Mouse (Mus musculus): ENCODE measurements around the gene Sept1. TPM values are rescaled to one million over a fixed set of nuclear protein-coding genes. Genes with fewer than 3 reads are reported as not detected.
A peak's percentile ranks its signal among the peaks of the same experiment; 100 is the strongest.

Gene Sept1
- total and polyA plus RNA-seq, 2 experiments: 1.5 to 4.0 TPM

GRCm38 (mm10) chr7:127243361-127243867, 10.5 kb upstream of the Sept1 start:
- no peak for DNase-seq (ENCODE audit: extremely low read depth, low read depth, low spot score)

GRCm38 (mm10) chr7:127234777-127235176, 1.8 kb upstream of the Sept1 start:
- peaks cover 6% of the 10 kb centered on the region; the same call in 1 of the 2 replicates for H3K36me3 ChIP-seq (ENCODE audit: control insufficient read depth, insufficient read depth, low read length)
- H3K4me1 ChIP-seq (ENCODE audit: control insufficient read depth, insufficient read depth, low read length): peaks cover 9% of the 10 kb centered on the region; the same call in 1 of the 2 replicates
- H3K4me3 ChIP-seq (ENCODE audit: insufficient read depth, low read depth, low read length): no peak overlapping the region
- 69% methylated on average over 2 of the region's 2 CpGs for WGBS
- no peak overlapping the region for H3K27ac ChIP-seq (replicated peaks; ENCODE audit: insufficient read depth, low read depth, low read length)
- TF ChIP-seq POLR2A (IDR thresholded peaks at IDR 0.05; ENCODE audit: extremely low read depth, insufficient read depth, low read length) (no peak), CTCF (IDR thresholded peaks at IDR 0.05; ENCODE audit: low read depth, low read length) (no peak)
- H3K27me3 ChIP-seq (ENCODE audit: control insufficient read depth, insufficient read depth, low read length): no peaks in the 10 kb centered on the region
- DNase-seq (ENCODE audit: extremely low read depth, low read depth, low spot score): peak; percentile 37
- H3K79me2 ChIP-seq (ENCODE audit: control insufficient read depth, insufficient read depth, low read length): peaks cover 4% of the 10 kb centered on the region; the same call in 1 of the 2 replicates
- H3K9ac ChIP-seq (ENCODE audit: low read depth, low read length): no peak overlapping the region

More at GRCm38 (mm10) chr7:127243361-127243867, 10.5 kb upstream of the Sept1 start:
- no peaks in the 10 kb centered on the region for H3K27me3 ChIP-seq (ENCODE audit: control insufficient read depth, insufficient read depth, low read length)
- H3K4me3 ChIP-seq (ENCODE audit: insufficient read depth, low read depth, low read length): no peak overlapping the region
- peak overlapping the region; percentile 96 for H3K9ac ChIP-seq (ENCODE audit: low read depth, low read length)
- H3K79me2 ChIP-seq (ENCODE audit: control insufficient read depth, insufficient read depth, low read length): peaks cover 7% of the 10 kb centered on the region; the same call in 1 of the 2 replicates
- H3K27ac ChIP-seq (replicated peaks; ENCODE audit: insufficient read depth, low read depth, low read length): peak overlapping the region; percentile 97
- TF ChIP-seq POLR2A (IDR thresholded peaks at IDR 0.05; ENCODE audit: extremely low read depth, insufficient read depth, low read length): no peak
- 45% methylated on average over 2 of the region's 2 CpGs for WGBS
- H3K36me3 ChIP-seq (ENCODE audit: control insufficient read depth, insufficient read depth, low read length): 0 out of 2 replicates have a peak, but pooled peaks cover 2% of the 10 kb centered on the region
- H3K4me1 ChIP-seq (ENCODE audit: control insufficient read depth, insufficient read depth, low read length): peaks cover 14% of the 10 kb centered on the region

- no peaks in the 10 kb centered on the region for H3K27me3 ChIP-seq (ENCODE audit: control insufficient read depth, insufficient read depth, low read length)
- H3K9ac ChIP-seq (ENCODE audit: low read depth, low read length): peak overlapping the region; percentile 27; the same call in 1 of the 2 replicates
- H3K4me1 ChIP-seq (ENCODE audit: control insufficient read depth, insufficient read depth, low read length): peaks cover 9% of the 10 kb centered on the region; the same call in 1 of the 2 replicates
- peaks cover 4% of the 10 kb centered on the region; the same call in 1 of the 2 replicates for H3K79me2 ChIP-seq (ENCODE audit: control insufficient read depth, insufficient read depth, low read length)
- DNase-seq (ENCODE audit: extremely low read depth, low read depth, low spot score): no peak
- 12% methylated on average over 9 of the region's 9 CpGs for WGBS
- 0 out of 2 replicates have a peak overlapping the region, but pooled peaks have one; percentile 88 for H3K4me3 ChIP-seq (ENCODE audit: insufficient read depth, low read depth, low read length)
- no peak overlapping the region for H3K27ac ChIP-seq (replicated peaks; ENCODE audit: insufficient read depth, low read depth, low read length)
- peaks cover 6% of the 10 kb centered on the region; the same call in 1 of the 2 replicates for H3K36me3 ChIP-seq (ENCODE audit: control insufficient read depth, insufficient read depth, low read length)
- TF ChIP-seq POLR2A (IDR thresholded peaks at IDR 0.05; ENCODE audit: extremely low read depth, insufficient read depth, low read length): no peak
- TF ChIP-seq CTCF (IDR thresholded peaks at IDR 0.05; ENCODE audit: low read depth, low read length): no peak
Measured at GRCm38 (mm10) chr7:127233765-127234164, 835 bp upstream of the Sept1 start.

GRCm38 (mm10) chr7:127233368-127233749, 429 bp upstream of the Sept1 start:
- Histone ChIP-seq H3K4me3 (ENCODE audit: insufficient read depth, low read depth, low read length) (peak overlapping the region; percentile 88), H3K36me3 (ENCODE audit: control insufficient read depth, insufficient read depth, low read length) (peaks cover 6% of the 10 kb centered on the region; the same call in 1 of the 2 replicates), H3K27me3 (ENCODE audit: control insufficient read depth, insufficient read depth, low read length) (no peaks in the 10 kb centered on the region), H3K4me1 (ENCODE audit: control insufficient read depth, insufficient read depth, low read length) (peaks cover 9% of the 10 kb centered on the region; the same call in 1 of the 2 replicates), H3K79me2 (ENCODE audit: control insufficient read depth, insufficient read depth, low read length) (peaks cover 4% of the 10 kb centered on the region; the same call in 1 of the 2 replicates), H3K9ac (ENCODE audit: low read depth, low read length) (peak overlapping the region; percentile 87), H3K27ac (replicated peaks; ENCODE audit: insufficient read depth, low read depth, low read length) (peak overlapping the region; percentile 92)
- under 1% methylated on average over 27 of the region's 27 CpGs for WGBS
- TF ChIP-seq CTCF (IDR thresholded peaks at IDR 0.05; ENCODE audit: low read depth, low read length) (no peak), POLR2A (IDR thresholded peaks at IDR 0.05; ENCODE audit: extremely low read depth, insufficient read depth, low read length) (no peak)
- peak; percentile 28 for DNase-seq (ENCODE audit: extremely low read depth, low read depth, low spot score)

DNA sequence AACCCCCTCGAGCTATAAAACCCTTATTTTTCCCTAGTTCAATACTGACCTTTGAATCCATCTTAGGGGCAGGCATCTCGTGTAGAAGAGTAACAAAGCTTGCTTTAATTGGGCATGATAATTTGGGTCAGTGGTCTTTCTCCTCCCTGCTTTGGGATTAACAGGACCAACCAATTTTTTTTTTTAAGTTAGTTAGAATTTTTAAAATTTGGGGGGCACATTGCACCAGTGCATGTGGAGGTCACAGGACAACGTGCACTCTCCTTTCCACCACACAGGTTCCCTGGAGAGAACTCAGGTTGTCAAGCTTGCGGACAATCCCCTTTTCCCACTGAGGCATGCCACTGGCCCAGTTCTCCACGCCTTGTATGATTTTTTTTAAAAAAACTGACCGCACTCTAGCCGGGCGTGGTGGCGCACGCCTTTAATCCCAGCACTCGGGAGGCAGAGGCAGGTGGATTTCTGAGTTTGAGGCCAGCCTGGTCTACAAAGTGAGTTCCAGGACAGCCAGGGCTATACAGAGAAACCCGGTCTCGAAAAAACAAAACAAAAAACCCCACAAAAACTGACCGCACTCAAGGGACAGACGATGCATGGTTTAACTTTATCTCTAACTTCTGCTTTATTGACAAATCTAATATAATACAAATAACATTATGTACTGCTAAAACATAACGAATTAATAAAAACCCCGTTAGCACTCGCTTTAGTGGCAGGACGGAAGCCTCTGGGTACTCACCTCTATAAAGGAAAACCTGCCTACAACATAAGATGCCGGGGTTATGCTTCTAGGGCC, 906 bp downstream of the Sept1 start:
- peaks cover 9% of the 10 kb centered on the region; the same call in 1 of the 2 replicates for H3K4me1 ChIP-seq (ENCODE audit: control insufficient read depth, insufficient read depth, low read length)

More for the DNA sequence above, 906 bp downstream of the Sept1 start:
- H3K9ac ChIP-seq (ENCODE audit: low read depth, low read length): peak overlapping the region; percentile 1
- no peak for DNase-seq (ENCODE audit: extremely low read depth, low read depth, low spot score)
- no peak for TF ChIP-seq POLR2A (IDR thresholded peaks at IDR 0.05; ENCODE audit: extremely low read depth, insufficient read depth, low read length)
- no peak for TF ChIP-seq CTCF (IDR thresholded peaks at IDR 0.05; ENCODE audit: low read depth, low read length)
- 39% methylated on average over 20 of the region's 20 CpGs for WGBS
- H3K27me3 ChIP-seq (ENCODE audit: control insufficient read depth, insufficient read depth, low read length): no peaks in the 10 kb centered on the region
- peak overlapping the region; percentile 88 for H3K4me3 ChIP-seq (ENCODE audit: insufficient read depth, low read depth, low read length)
- H3K36me3 ChIP-seq (ENCODE audit: control insufficient read depth, insufficient read depth, low read length): peaks cover 6% of the 10 kb centered on the region; the same call in 1 of the 2 replicates
- H3K27ac ChIP-seq (replicated peaks; ENCODE audit: insufficient read depth, low read depth, low read length): peak overlapping the region; percentile 68; the same call in 1 of the 2 replicates
- H3K79me2 ChIP-seq (ENCODE audit: control insufficient read depth, insufficient read depth, low read length): peaks cover 4% of the 10 kb centered on the region; the same call in 1 of the 2 replicates

All from liver, adult 2 months (tissue).